Mouse (Mus musculus): ENCODE measurements around the gene Foxp1. TPM values are rescaled to one million over a fixed set of nuclear protein-coding genes. Genes with fewer than 3 reads are reported as not detected.

Gene Foxp1
- polyA plus RNA-seq, 1 experiment from 2014 or later = 88.1 TPM

DNA sequence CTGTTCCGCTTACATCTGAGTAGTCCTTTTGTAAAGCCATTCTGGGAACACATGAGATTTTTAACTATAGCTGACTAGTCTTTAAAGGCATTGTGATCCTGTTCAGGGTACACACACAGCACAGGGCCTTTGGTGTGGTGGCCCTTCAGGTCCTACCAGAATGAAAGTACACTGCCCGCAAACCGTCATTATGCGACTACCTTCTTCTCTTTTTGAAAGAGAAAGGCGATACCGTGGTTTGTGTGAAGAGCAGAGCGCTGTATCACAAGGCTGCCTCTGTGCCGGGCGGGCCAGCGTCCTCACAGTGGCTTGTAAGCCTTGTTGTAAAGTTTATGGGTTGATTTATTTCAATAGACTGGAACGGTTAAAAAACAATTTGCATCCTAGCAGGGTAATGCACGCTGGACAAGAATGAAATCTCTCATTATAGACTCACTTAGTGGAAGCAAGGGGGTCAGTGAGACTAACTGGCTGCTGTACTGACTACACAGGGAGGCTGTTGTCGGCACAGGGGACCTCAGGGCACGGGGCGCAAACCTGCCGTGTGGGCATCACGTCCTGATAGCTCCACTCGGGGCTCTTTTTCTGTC is 589.3 kb downstream of the Foxp1 start:
- 94% methylated on average over 18 of the region's 18 CpGs for WGBS
- Histone ChIP-seq H3K27ac (replicated peaks in 1 of 2; ENCODE audit: control insufficient read depth in 1 of 2, insufficient read depth in 1 of 2, low read depth in 2 of 2, low read length in 2 of 2) (no peak overlapping the region), H3K4me2 (ENCODE audit: low read length) (no peak overlapping the region), H3K9ac (ENCODE audit: low read length) (no peak overlapping the region), H3K4me1 (ENCODE audit: control insufficient read depth in 2 of 2, insufficient read depth in 2 of 2, low read length in 2 of 2) (0 out of 4 replicates have a peak, but pooled peaks cover 0 to 3% of the 10 kb centered on the region in 2 experiments), H3K36me3 (ENCODE audit: control insufficient read depth, insufficient read depth, low read length) (peaks cover 98% of the 10 kb centered on the region), H3K9me3 (ENCODE audit: control insufficient read depth, low read length) (no peaks in the 10 kb centered on the region), H3K4me3 (ENCODE audit: control insufficient read depth in 1 of 2, insufficient read depth in 1 of 2, low read depth in 1 of 2, low read length in 2 of 2) (no peak overlapping the region), H3K27me3 (ENCODE audit: control insufficient read depth, insufficient read depth, low read length) (no peaks in the 10 kb centered on the region)
- ATAC-seq (ENCODE audit: insufficient number of reproducible peaks, insufficient read depth, low FRiP score, low read depth) = no peak

DNA sequence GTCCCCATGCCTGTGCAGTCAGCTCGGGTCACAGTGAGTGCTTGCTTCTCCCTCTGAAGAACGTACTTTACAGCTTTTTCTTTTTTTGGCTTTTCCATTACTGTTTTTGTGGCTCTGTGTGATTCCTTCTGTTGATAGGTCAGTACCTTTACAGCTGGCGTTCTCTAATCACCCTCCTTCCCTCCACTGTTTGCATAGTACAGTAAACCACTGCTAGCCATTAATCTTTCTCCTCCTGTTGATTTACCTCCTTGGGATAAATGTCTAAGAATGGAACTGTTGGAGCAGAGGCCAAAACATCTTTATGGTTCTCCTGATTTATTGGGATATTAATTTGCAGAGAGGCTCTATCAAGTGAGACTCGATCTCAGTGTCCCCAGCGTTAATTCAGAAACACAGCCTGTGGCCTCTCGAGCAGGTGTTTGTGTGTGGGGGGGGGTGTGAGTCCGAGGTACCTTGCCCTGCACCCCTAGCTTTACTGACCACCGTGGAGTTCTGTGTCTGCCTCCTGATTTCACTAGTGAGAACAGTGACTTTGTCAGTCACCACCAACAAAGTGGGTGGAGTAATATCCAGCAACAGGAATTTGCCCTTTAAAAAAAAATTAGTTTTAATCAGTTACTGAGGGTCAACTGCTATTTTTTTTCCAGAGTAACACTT is 590.5 kb downstream of the Foxp1 start:
- H3K4me3 ChIP-seq (ENCODE audit: control insufficient read depth in 1 of 2, insufficient read depth in 1 of 2, low read depth in 1 of 2, low read length in 2 of 2) = no peak overlapping the region
- H3K4me1 ChIP-seq (ENCODE audit: control insufficient read depth in 2 of 2, insufficient read depth in 2 of 2, low read length in 2 of 2) = 0 out of 4 replicates have a peak, but pooled peaks cover 0 to 3% of the 10 kb centered on the region in 2 experiments
- H3K9me3 ChIP-seq (ENCODE audit: control insufficient read depth, low read length) = no peaks in the 10 kb centered on the region
- WGBS = 85% methylated on average over 8 of the region's 8 CpGs
- H3K27me3 ChIP-seq (ENCODE audit: control insufficient read depth, insufficient read depth, low read length) = no peaks in the 10 kb centered on the region
- ATAC-seq (ENCODE audit: insufficient number of reproducible peaks, insufficient read depth, low FRiP score, low read depth) = no peak
- no peak overlapping the region for H3K9ac ChIP-seq (ENCODE audit: low read length)
- H3K27ac ChIP-seq (replicated peaks in 1 of 2; ENCODE audit: control insufficient read depth in 1 of 2, insufficient read depth in 1 of 2, low read depth in 2 of 2, low read length in 2 of 2) = no peak overlapping the region
- peaks cover 94% of the 10 kb centered on the region for H3K36me3 ChIP-seq (ENCODE audit: control insufficient read depth, insufficient read depth, low read length)
- H3K4me2 ChIP-seq (ENCODE audit: low read length) = no peak overlapping the region

DNA sequence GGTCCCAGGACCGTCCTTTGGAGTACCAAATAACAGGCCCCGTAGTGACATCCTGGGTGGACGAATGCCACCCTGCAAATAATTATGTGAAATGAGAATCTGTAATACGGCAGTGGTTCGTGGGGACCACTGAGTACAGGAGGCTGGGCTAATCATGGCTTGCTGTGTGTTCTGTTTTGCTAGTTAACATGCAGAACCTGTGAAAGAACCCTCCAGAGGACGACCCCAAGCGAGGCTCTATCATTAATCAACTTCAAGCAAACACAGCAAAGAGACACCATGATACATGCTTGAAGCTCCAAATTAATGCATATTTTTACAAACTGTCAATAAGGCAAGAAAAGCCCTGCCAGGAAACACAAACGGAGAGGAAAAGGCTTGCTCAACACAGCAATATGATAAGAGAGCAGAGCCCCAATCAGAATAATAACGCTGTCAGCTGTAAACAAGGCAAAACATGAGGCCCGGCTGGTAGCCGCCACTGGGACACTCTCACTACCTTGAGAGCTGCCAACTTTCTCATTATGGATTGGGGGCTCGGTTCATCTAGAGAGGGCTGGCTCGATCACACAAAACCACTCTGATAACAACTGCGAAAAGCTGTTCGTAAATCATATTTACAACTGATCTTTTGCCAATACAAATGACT is 591.7 kb downstream of the Foxp1 start:
- Histone ChIP-seq H3K9ac (ENCODE audit: low read length) (no peak overlapping the region), H3K27ac (replicated peaks in 1 of 2; ENCODE audit: control insufficient read depth in 1 of 2, insufficient read depth in 1 of 2, low read depth in 2 of 2, low read length in 2 of 2) (no peak overlapping the region), H3K4me1 (ENCODE audit: control insufficient read depth in 2 of 2, insufficient read depth in 2 of 2, low read length in 2 of 2) (0 out of 4 replicates have a peak, but pooled peaks cover 0 to 3% of the 10 kb centered on the region in 2 experiments), H3K4me2 (ENCODE audit: low read length) (no peak overlapping the region), H3K9me3 (ENCODE audit: control insufficient read depth, low read length) (no peaks in the 10 kb centered on the region), H3K4me3 (ENCODE audit: control insufficient read depth in 1 of 2, insufficient read depth in 1 of 2, low read depth in 1 of 2, low read length in 2 of 2) (no peak overlapping the region), H3K27me3 (ENCODE audit: control insufficient read depth, insufficient read depth, low read length) (no peaks in the 10 kb centered on the region), H3K36me3 (ENCODE audit: control insufficient read depth, insufficient read depth, low read length) (peaks cover 87% of the 10 kb centered on the region)
- 83% methylated on average over 15 of the region's 15 CpGs for whole genome bisulfite sequencing
- no peak for ATAC-seq (ENCODE audit: insufficient number of reproducible peaks, insufficient read depth, low FRiP score, low read depth)

DNA sequence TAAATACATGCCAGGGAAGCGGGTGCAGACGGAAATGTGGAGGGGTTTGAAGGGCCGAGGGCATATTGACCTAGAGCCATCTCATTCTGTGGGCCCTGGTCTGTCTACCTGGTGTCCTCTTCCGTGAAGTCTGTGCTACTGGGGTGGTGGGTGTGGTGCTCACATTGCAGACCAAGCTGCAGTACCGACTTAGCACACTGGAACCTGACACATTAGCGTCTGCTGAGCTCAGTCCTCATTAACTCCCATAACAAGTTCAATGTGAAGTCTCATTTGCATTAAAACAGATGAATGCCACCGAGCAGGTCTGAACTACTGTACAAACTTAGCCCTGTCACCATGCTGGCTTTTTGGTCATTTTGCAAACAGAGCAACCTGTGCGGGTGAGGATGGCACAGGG is 594.2 kb downstream of the Foxp1 start:
- Histone ChIP-seq H3K36me3 (ENCODE audit: control insufficient read depth, insufficient read depth, low read length) (peaks cover 66% of the 10 kb centered on the region), H3K9me3 (ENCODE audit: control insufficient read depth, low read length) (no peaks in the 10 kb centered on the region), H3K4me1 (ENCODE audit: control insufficient read depth in 2 of 2, insufficient read depth in 2 of 2, low read length in 2 of 2) (no peaks in the 10 kb centered on the region), H3K27me3 (ENCODE audit: control insufficient read depth, insufficient read depth, low read length) (no peaks in the 10 kb centered on the region), H3K9ac (ENCODE audit: low read length) (no peak overlapping the region), H3K4me3 (ENCODE audit: control insufficient read depth in 1 of 2, insufficient read depth in 1 of 2, low read depth in 1 of 2, low read length in 2 of 2) (no peak overlapping the region), H3K4me2 (ENCODE audit: low read length) (no peak overlapping the region), H3K27ac (replicated peaks in 1 of 2; ENCODE audit: control insufficient read depth in 1 of 2, insufficient read depth in 1 of 2, low read depth in 2 of 2, low read length in 2 of 2) (no peak overlapping the region)
- ATAC-seq (ENCODE audit: insufficient number of reproducible peaks, insufficient read depth, low FRiP score, low read depth) = no peak
- 87% methylated on average over 8 of the region's 8 CpGs for whole genome bisulfite sequencing

DNA sequence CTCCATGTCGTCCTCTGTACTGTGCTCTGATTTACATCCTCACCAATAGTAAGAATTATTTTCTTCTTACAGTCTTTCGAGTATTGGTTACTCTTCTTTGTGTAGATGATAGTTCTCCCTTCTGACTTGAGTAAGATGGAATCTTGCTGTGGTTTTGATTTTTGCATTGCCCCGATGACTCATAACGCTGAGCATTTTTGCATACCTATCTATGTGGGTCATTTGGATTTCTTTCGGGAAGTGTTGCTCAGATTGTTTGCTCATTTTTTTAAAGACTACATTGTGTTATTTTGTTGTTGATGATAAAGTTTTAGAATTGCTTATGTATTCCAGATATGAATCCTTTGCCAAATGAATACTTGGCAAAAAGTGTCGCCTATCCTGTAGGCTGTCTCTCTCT is 621.3 kb downstream of the Foxp1 start:
- WGBS = 79% methylated on average over 6 of the region's 6 CpGs
- no peak for ATAC-seq (ENCODE audit: insufficient number of reproducible peaks, insufficient read depth, low FRiP score, low read depth)
- H3K4me3 ChIP-seq (ENCODE audit: control insufficient read depth in 1 of 2, insufficient read depth in 1 of 2, low read depth in 1 of 2, low read length in 2 of 2) = no peak overlapping the region
- no peaks in the 10 kb centered on the region for H3K36me3 ChIP-seq (ENCODE audit: control insufficient read depth, insufficient read depth, low read length)
- H3K27ac ChIP-seq (replicated peaks in 1 of 2; ENCODE audit: control insufficient read depth in 1 of 2, insufficient read depth in 1 of 2, low read depth in 2 of 2, low read length in 2 of 2) = no peak overlapping the region
- H3K27me3 ChIP-seq (ENCODE audit: control insufficient read depth, insufficient read depth, low read length) = no peaks in the 10 kb centered on the region
- H3K9me3 ChIP-seq (ENCODE audit: control insufficient read depth, low read length) = no peaks in the 10 kb centered on the region
- no peak overlapping the region for H3K4me2 ChIP-seq (ENCODE audit: low read length)
- H3K9ac ChIP-seq (ENCODE audit: low read length) = no peak overlapping the region
- no peaks in the 10 kb centered on the region for H3K4me1 ChIP-seq (ENCODE audit: control insufficient read depth in 2 of 2, insufficient read depth in 2 of 2, low read length in 2 of 2)

DNA sequence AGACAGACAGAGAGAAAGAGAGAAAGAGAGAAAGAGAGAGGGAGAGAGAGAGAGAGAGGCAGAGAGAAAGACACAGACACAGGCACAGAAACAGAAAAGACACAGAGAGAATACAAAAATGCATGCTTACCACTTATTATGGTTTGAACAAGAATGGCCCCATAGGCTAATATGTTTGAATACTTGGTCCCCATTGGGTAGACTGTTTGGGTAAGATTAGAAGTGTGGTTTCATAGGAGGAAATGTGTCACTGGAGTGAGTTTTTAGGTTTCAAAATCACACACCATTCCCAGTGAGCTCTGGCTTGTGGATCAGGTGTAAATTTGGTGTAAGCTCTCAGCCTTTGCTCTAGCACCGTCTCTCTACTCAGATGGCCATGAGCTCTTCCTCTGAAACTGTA is 644.3 kb downstream of the Foxp1 start:
- no peaks in the 10 kb centered on the region for H3K36me3 ChIP-seq (ENCODE audit: control insufficient read depth, insufficient read depth, low read length)
- H3K27me3 ChIP-seq (ENCODE audit: control insufficient read depth, insufficient read depth, low read length) = no peaks in the 10 kb centered on the region
- ATAC-seq (ENCODE audit: insufficient number of reproducible peaks, insufficient read depth, low FRiP score, low read depth) = no peak
- no peak overlapping the region for H3K9ac ChIP-seq (ENCODE audit: low read length)
- H3K9me3 ChIP-seq (ENCODE audit: control insufficient read depth, low read length) = no peaks in the 10 kb centered on the region
- no peak overlapping the region for H3K4me2 ChIP-seq (ENCODE audit: low read length)
- no peak overlapping the region for H3K4me3 ChIP-seq (ENCODE audit: control insufficient read depth in 1 of 2, insufficient read depth in 1 of 2, low read depth in 1 of 2, low read length in 2 of 2)
- H3K4me1 ChIP-seq (ENCODE audit: control insufficient read depth in 2 of 2, insufficient read depth in 2 of 2, low read length in 2 of 2) = no peaks in the 10 kb centered on the region
- WGBS = 43% methylated on average over 1 of the region's 1 CpGs
- no peak overlapping the region for H3K27ac ChIP-seq (replicated peaks in 1 of 2; ENCODE audit: control insufficient read depth in 1 of 2, insufficient read depth in 1 of 2, low read depth in 2 of 2, low read length in 2 of 2)

DNA sequence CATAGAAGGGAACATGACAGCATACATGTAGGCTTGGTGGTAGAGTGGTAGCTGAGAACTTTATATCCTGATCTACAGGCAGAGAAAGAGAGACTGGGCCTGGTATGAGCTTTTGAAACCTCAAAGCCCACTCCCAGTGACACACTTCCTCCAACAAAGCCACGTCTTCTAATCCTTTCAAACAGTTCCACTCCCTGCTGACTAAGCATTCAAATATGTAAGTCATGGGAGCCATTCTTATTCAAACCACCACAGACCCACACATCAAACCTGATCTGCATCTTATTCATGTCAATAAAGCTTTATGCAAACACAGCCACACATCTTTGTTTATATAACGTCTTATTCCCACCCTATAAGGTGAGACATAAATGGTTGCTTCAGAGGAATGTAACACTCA is 646.1 kb downstream of the Foxp1 start:
- H3K36me3 ChIP-seq (ENCODE audit: control insufficient read depth, insufficient read depth, low read length) = no peaks in the 10 kb centered on the region
- no peaks in the 10 kb centered on the region for H3K9me3 ChIP-seq (ENCODE audit: control insufficient read depth, low read length)
- no peaks in the 10 kb centered on the region for H3K4me1 ChIP-seq (ENCODE audit: control insufficient read depth in 2 of 2, insufficient read depth in 2 of 2, low read length in 2 of 2)
- H3K27me3 ChIP-seq (ENCODE audit: control insufficient read depth, insufficient read depth, low read length) = no peaks in the 10 kb centered on the region
- H3K4me3 ChIP-seq (ENCODE audit: control insufficient read depth in 1 of 2, insufficient read depth in 1 of 2, low read depth in 1 of 2, low read length in 2 of 2) = no peak overlapping the region
- H3K27ac ChIP-seq (replicated peaks in 1 of 2; ENCODE audit: control insufficient read depth in 1 of 2, insufficient read depth in 1 of 2, low read depth in 2 of 2, low read length in 2 of 2) = no peak overlapping the region
- no peak overlapping the region for H3K9ac ChIP-seq (ENCODE audit: low read length)
- WGBS = 77% methylated on average over 2 of the region's 2 CpGs
- no peak overlapping the region for H3K4me2 ChIP-seq (ENCODE audit: low read length)
- ATAC-seq (ENCODE audit: insufficient number of reproducible peaks, insufficient read depth, low FRiP score, low read depth) = no peak

Measured in heart, embryonic 14.5 days (tissue).